Mouse (Mus musculus): ENCODE results near the gene Nrm. TPM values are rescaled to one million over a fixed set of nuclear protein-coding genes. Genes with fewer than 3 reads are reported as not detected.
"Not testable (repeated sequence)": the region's sequence is repeated elsewhere in the genome, so short reads cannot be mapped to it uniquely, and the experiment has no call there.

The Nrm gene
- total and polyA plus RNA-seq, 2 experiments from 2014 or later: 9.7 to 13.1 TPM

DNA sequence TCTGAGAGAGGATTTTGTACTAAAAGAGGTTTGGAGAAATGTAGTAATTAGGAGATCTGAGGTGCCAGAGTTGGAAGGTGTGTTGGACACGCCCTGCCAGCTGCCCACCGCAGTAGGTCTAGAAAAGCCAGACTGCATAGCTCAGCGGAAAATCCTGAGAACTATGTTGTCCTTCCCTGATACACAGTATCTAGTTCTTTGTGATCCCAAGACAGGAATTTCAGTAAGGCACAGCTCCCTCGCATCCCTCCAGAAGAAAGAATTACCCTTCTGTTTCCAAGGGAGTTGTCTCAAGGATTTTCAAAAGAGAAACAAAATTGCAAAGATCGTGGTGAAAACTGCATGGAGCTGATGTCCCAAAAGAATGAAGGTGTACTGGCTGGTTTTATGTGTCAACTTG is 22.5 kb upstream of the Nrm start:
- TF ChIP-seq CTCF (IDR thresholded peaks at IDR 0.05; ENCODE audit: low read depth): no peak
- Histone ChIP-seq H3K4me3 (ENCODE audit: low read depth, low read length) (peak overlapping the region; percentile 90), H3K36me3 (ENCODE audit: insufficient read depth) (peaks cover 25% of the 10 kb centered on the region), H3K9ac (peak overlapping the region; percentile 93), H3K9me3 (ENCODE audit: low read length) (no peaks in the 10 kb centered on the region), H3K4me1 (ENCODE audit: insufficient read depth) (peaks cover 21% of the 10 kb centered on the region; the same call in 1 of the 2 replicates), H3K27ac (ENCODE audit: low read depth, low read length) (peak overlapping the region; percentile 98), H3K27me3 (ENCODE audit: insufficient read depth, low read length) (no peaks in the 10 kb centered on the region), H3K4me2 (ENCODE audit: low read depth) (peak overlapping the region; percentile 77)
- WGBS: 2% methylated on average over 5 of the region's 5 CpGs
- no peak for DNase-seq
- ATAC-seq: no peak

DNA sequence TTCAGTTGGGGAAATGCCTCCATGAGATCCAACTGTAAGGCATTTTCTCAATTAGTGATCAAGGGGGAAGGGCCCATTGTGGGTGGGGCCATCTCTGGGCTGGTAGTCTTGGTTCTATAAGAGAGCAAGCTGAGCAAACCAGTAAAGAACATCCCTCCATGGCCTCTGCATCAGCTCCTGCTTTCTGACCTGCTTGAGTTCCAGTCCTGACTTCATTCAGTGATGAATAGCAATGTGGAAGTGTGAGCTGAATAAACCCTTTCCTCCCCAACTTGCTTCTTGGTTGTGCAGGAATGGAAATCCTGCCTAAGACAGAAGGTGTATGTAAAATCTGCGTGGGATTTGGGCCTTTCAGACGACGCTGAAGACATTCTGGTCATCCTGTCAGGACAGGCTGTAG is 22.1 kb upstream of the Nrm start:
- Histone ChIP-seq H3K9ac (peak overlapping the region; percentile 93), H3K4me3 (ENCODE audit: low read depth, low read length) (peak overlapping the region; percentile 90), H3K27ac (ENCODE audit: low read depth, low read length) (peak overlapping the region; percentile 98), H3K4me1 (ENCODE audit: insufficient read depth) (peaks cover 18% of the 10 kb centered on the region; the same call in 1 of the 2 replicates), H3K4me2 (ENCODE audit: low read depth) (peak overlapping the region; percentile 77), H3K36me3 (ENCODE audit: insufficient read depth) (peaks cover 21% of the 10 kb centered on the region)
- not testable (repeated sequence) for H3K9me3 ChIP-seq (ENCODE audit: low read length); ATAC-seq; H3K27me3 ChIP-seq (ENCODE audit: insufficient read depth, low read length)
- WGBS: 45% methylated on average over 3 of the region's 3 CpGs
- DNase-seq: peak; percentile 41

DNA sequence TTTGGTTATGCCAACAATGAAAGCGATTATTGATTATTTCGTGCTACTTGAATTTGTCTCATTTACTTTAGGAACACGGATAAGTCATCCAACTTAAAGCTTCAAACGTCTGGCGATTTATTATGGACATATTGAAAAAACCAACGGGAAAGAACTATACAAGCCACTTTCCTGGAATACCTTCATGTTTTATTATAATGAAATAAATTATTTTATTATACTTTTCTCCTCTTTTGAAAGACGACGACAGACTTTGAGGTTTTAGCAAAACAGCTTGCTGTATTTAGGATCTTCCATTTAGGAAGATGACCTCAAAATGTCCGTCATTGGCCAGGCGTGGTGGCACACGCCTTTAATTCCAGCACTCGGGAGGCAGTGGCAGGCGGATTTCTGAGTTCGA is 20.6 kb upstream of the Nrm start:
- Histone ChIP-seq H3K27me3 (ENCODE audit: insufficient read depth, low read length) (no peaks in the 10 kb centered on the region), H3K9ac (0 out of 2 replicates have a peak overlapping the region, but pooled peaks have one; percentile 4), H3K4me3 (ENCODE audit: low read depth, low read length) (peak overlapping the region; percentile 64), H3K27ac (ENCODE audit: low read depth, low read length) (peak overlapping the region; percentile 42), H3K4me2 (ENCODE audit: low read depth) (peak overlapping the region; percentile 44), H3K4me1 (ENCODE audit: insufficient read depth) (peaks cover 15% of the 10 kb centered on the region; the same call in 1 of the 2 replicates), H3K36me3 (ENCODE audit: insufficient read depth) (peaks cover 10% of the 10 kb centered on the region), H3K9me3 (ENCODE audit: low read length) (no peaks in the 10 kb centered on the region)
- DNase-seq: no peak
- ATAC-seq: no peak
- no peak for TF ChIP-seq CTCF (IDR thresholded peaks at IDR 0.05; ENCODE audit: low read depth)
- WGBS: 56% methylated on average over 14 of the region's 14 CpGs

GRCm38 (mm10) chr17:35841076-35841950 is 19.8 kb upstream of the Nrm start, which contains the start of gene Mdc1:
Mdc1 (plus strand) TSS chr17:35841515.
- Histone ChIP-seq H3K9me3 (ENCODE audit: low read length) (no peaks in the 10 kb centered on the region), H3K36me3 (ENCODE audit: insufficient read depth) (peaks cover 13% of the 10 kb centered on the region), H3K9ac (peak within 1 kb of the TSS; percentile 53), H3K4me2 (ENCODE audit: low read depth) (peak within 1 kb of the TSS; percentile 67), H3K27ac (ENCODE audit: low read depth, low read length) (peak within 1 kb of the TSS; percentile 67), H3K27me3 (ENCODE audit: insufficient read depth, low read length) (no peaks in the 10 kb centered on the region), H3K4me1 (ENCODE audit: insufficient read depth) (peaks cover 10% of the 10 kb centered on the region; the same call in 1 of the 2 replicates), H3K4me3 (ENCODE audit: low read depth, low read length) (peak within 1 kb of the TSS; percentile 64)
- DNase-seq: peak; percentile 100
- peak; percentile 89 for ATAC-seq
- peak; percentile 63 for TF ChIP-seq CTCF (IDR thresholded peaks at IDR 0.05; ENCODE audit: low read depth)
- WGBS: under 1% methylated on average over 59 of the region's 59 CpGs

GRCm38 (mm10) chr17:35842006-35842405 is 19.1 kb upstream of the Nrm start:
- peak overlapping the region; percentile 53 for H3K9ac ChIP-seq
- 13% methylated on average over 11 of the region's 11 CpGs for WGBS
- peaks cover 10% of the 10 kb centered on the region; the same call in 1 of the 2 replicates for H3K4me1 ChIP-seq (ENCODE audit: insufficient read depth)
- H3K9me3 ChIP-seq (ENCODE audit: low read length): no peaks in the 10 kb centered on the region
- no peak for DNase-seq
- peaks cover 17% of the 10 kb centered on the region for H3K36me3 ChIP-seq (ENCODE audit: insufficient read depth)
- peak overlapping the region; percentile 64 for H3K4me3 ChIP-seq (ENCODE audit: low read depth, low read length)
- peak overlapping the region; percentile 67; the same call in 1 of the 2 replicates for H3K27ac ChIP-seq (ENCODE audit: low read depth, low read length)
- TF ChIP-seq CTCF (IDR thresholded peaks at IDR 0.05; ENCODE audit: low read depth): no peak
- H3K27me3 ChIP-seq (ENCODE audit: insufficient read depth, low read length): no peaks in the 10 kb centered on the region
- peak overlapping the region; percentile 67 for H3K4me2 ChIP-seq (ENCODE audit: low read depth)
- no peak for ATAC-seq

DNA sequence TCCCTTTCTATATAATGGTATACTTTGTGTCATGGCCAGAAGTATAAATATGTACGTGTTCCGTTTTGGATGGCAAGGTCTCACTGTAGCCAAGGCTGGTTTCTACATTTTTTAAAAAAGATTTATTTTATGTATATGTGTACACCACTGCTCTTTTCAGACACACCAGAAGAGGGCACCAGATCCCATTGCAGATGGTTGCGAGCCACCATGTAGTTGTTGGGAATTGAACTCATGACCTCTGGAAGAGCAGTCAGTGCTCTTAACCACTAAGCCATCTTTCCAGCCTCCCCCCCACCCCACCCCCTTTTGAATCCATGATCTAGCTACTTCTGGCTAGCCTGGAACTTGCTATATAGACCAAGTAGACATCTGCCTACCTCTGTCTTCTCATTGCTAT is 17.6 kb upstream of the Nrm start:
- DNase-seq (no peak), ATAC-seq (no peak)
- no peak overlapping the region for H3K4me2 ChIP-seq (ENCODE audit: low read depth)
- H3K36me3 ChIP-seq (ENCODE audit: insufficient read depth): peaks cover 32% of the 10 kb centered on the region
- H3K9ac ChIP-seq: no peak overlapping the region
- no peak overlapping the region for H3K4me3 ChIP-seq (ENCODE audit: low read depth, low read length)
- H3K27ac ChIP-seq (ENCODE audit: low read depth, low read length): no peak overlapping the region
- 91% methylated on average over 3 of the region's 3 CpGs for WGBS
- H3K27me3 ChIP-seq (ENCODE audit: insufficient read depth, low read length): no peaks in the 10 kb centered on the region
- peaks cover 10% of the 10 kb centered on the region; the same call in 1 of the 2 replicates for H3K4me1 ChIP-seq (ENCODE audit: insufficient read depth)
- H3K9me3 ChIP-seq (ENCODE audit: low read length): no peaks in the 10 kb centered on the region
- peak; percentile 36 for TF ChIP-seq CTCF (IDR thresholded peaks at IDR 0.05; ENCODE audit: low read depth)

DNA sequence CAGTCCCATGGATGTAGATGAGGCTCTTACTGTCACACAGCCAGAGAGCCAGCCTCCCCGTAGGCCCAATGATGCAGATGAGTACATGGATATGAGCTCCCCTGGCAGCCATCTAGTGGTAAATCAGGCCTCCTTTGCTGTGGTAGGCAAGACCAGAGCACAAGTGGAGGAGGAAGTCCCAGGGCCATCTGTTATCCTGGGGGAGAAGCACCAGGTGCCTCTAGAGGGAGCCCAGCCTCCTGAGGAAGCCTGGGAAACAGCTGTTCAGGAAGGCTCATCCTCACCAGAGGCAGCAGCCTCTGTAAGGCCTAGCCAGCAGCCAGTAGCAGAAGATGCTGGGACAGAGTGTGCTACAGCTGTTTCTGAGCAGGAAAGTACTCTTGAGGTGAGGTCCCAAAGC is 13.0 kb upstream of the Nrm start:
- no peak for DNase-seq
- Histone ChIP-seq H3K4me2 (ENCODE audit: low read depth) (no peak overlapping the region), H3K27ac (ENCODE audit: low read depth, low read length) (no peak overlapping the region), H3K9ac (no peak overlapping the region), H3K4me3 (ENCODE audit: low read depth, low read length) (no peak overlapping the region), H3K27me3 (ENCODE audit: insufficient read depth, low read length) (no peaks in the 10 kb centered on the region), H3K36me3 (ENCODE audit: insufficient read depth) (peaks cover 74% of the 10 kb centered on the region), H3K4me1 (ENCODE audit: insufficient read depth) (no peaks in the 10 kb centered on the region), H3K9me3 (ENCODE audit: low read length) (no peaks in the 10 kb centered on the region)
- no peak; the same call in none of the 2 replicates for TF ChIP-seq CTCF (IDR thresholded peaks at IDR 0.05; ENCODE audit: low read depth)
- peak; percentile 38; the same call in 1 of the 2 replicates for ATAC-seq
- 67% methylated on average over 1 of the region's 1 CpGs for WGBS

Measured in forebrain, postnatal 0 days (tissue).